Mouse (Mus musculus) ES-E14 (cell line): ENCODE measurements around the gene Usp3. TPM values are rescaled to one million over a fixed set of nuclear protein-coding genes. Genes with fewer than 3 reads are reported as not detected.
A peak's percentile ranks its signal among the peaks of the same experiment; 100 is the strongest.

Experiments
- DNase-seq: peaks from one replicate; pipeline ENCODE4 v3.0.0-alpha.2; 2013; ENCODE audit warnings: low read depth, low spot score
- H3K27ac ChIP-seq: 2 replicates; pipeline ENCODE4 v1.5.1; 2012; ENCODE audit warnings: low read depth, mild to moderate bottlenecking, low read length, moderate library complexity, mixed read lengths; ENCODE audit not compliant: poor library complexity, insufficient read depth, severe bottlenecking
- H3K36me3 ChIP-seq: 2 replicates; pipeline ENCODE4 v1.6.1; 2012; ENCODE audit warnings: mild to moderate bottlenecking, low read length, moderate library complexity, mixed read lengths; ENCODE audit not compliant: control insufficient read depth, poor library complexity, insufficient read depth, severe bottlenecking
- H3K4me1 ChIP-seq, 2 experiments: fragments of 150-350 bp in 1 of 2; sonication (generic) in 1 of 2; 2 replicates each; pipeline ENCODE4 v1.6.1; 2012; ENCODE audit warnings: low read length in 2 of 2, mild to moderate bottlenecking in 1 of 2, mixed read lengths in 1 of 2; ENCODE audit not compliant: control insufficient read depth in 2 of 2, insufficient read depth in 2 of 2, poor library complexity in 1 of 2
- H3K4me3 ChIP-seq, 2 experiments: fragments of 150-350 bp in 1 of 2; sonication (generic) in 1 of 2; 2 replicates each; pipeline ENCODE4 v1.5.1; 2012; ENCODE audit warnings: low read length in 2 of 2, low read depth in 1 of 2, mild to moderate bottlenecking in 1 of 2, mixed read lengths in 1 of 2; ENCODE audit not compliant: insufficient read depth in 1 of 2, poor library complexity in 1 of 2, severe bottlenecking in 1 of 2
- H3K9ac ChIP-seq: 2 replicates; pipeline ENCODE4 v1.6.1; 2012; ENCODE audit warnings: low read depth, mild to moderate bottlenecking, low read length, mixed read lengths; ENCODE audit not compliant: poor library complexity, insufficient read depth, severe bottlenecking
- H3K9me3 ChIP-seq: fragments of 150-350 bp; sonication (generic); 2 replicates; pipeline ENCODE4 v1.6.1; 2012; ENCODE audit warnings: low read depth, mild to moderate bottlenecking, low read length; ENCODE audit not compliant: control insufficient read depth, insufficient read depth
- CHD2 ChIP-seq: IDR thresholded peaks from 2 replicates; pipeline ENCODE4 v1.6.1; 2014; ENCODE audit warnings: mild to moderate bottlenecking, low read depth, low read length, inconsistent platforms
- HCFC1 ChIP-seq: IDR thresholded peaks from 2 replicates; pipeline ENCODE4 v1.6.1; 2012; ENCODE audit warnings: low read length, inconsistent platforms, borderline replicate concordance; ENCODE audit not compliant: insufficient read depth
- MAFK ChIP-seq: IDR thresholded peaks from 2 replicates; pipeline ENCODE4 v1.6.1; 2014; ENCODE audit warnings: mild to moderate bottlenecking, low read depth, low read length, inconsistent platforms; ENCODE audit not compliant: insufficient read depth
- ZC3H11A ChIP-seq: IDR thresholded peaks from 2 replicates; pipeline ENCODE4 v1.6.1; 2012; ENCODE audit warnings: low read depth, mild to moderate bottlenecking, inconsistent platforms, low read length, borderline replicate concordance
- ZNF384 ChIP-seq: IDR thresholded peaks from 2 replicates; pipeline ENCODE4 v1.6.1; 2012; ENCODE audit warnings: low read depth, low read length, inconsistent platforms
- in situ Hi-C, 2 experiments: fragments of 600-800 bp; cut with MboI; formaldehyde crosslinking; loops; one replicate each; pipeline ENCODE4 v1.15.1; 2025; ENCODE audit warnings: low sequenced_read_pairs in 2 of 2, inconsistent platforms in 1 of 2; ENCODE audit not compliant: unreplicated experiment in 2 of 2
- total RNA-seq: library from RNA; depleted of rRNA; stranded (reverse); fragments of 300-350 nt; gene quantifications from 2 replicates; pipeline ENCODE4 v1.2.3, GENCODE M21; 2012

The Usp3 gene
- total RNA-seq, 1 experiment = 12.4 TPM

DNA sequence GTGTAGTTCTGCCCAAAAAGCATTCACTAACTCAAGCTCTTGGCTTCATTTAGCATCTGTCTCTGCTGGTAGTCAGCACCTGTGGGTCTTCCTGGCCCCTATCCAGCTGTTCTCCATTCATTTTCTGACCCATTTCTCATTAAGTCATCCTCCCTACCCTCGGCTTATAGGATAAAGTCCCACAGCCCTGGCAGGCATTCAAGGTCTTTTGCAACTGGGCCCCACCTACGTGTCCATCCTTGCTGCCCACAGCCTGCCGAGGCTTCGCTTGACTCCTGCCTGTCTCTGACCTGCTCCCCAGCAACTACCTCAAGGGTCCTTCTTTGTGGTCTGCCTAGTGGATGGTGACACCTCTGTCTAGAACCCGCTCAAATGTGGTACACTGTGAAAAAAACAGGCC, 33.7 kb upstream of the Usp3 start:
- no peak for DNase-seq
- no peak overlapping the region for H3K9ac ChIP-seq
- H3K4me3 ChIP-seq = no peak overlapping the region
- H3K9me3 ChIP-seq = no peaks in the 10 kb centered on the region
- TF ChIP-seq ZC3H11A (no peak), CHD2 (no peak), MAFK (no peak), ZNF384 (no peak), HCFC1 (no peak)
- H3K36me3 ChIP-seq = no peaks in the 10 kb centered on the region
- peaks cover 0 to 8% of the 10 kb centered on the region in 2 experiments; a peak in 2 of 4 replicates for H3K4me1 ChIP-seq
- H3K27ac ChIP-seq = no peak overlapping the region
- in situ Hi-C loops = no loop called here

- H3K4me1 ChIP-seq = peaks cover 0 to 8% of the 10 kb centered on the region in 2 experiments; a peak in 2 of 4 replicates
- no peak overlapping the region for H3K4me3 ChIP-seq
- no peak overlapping the region for H3K27ac ChIP-seq
- TF ChIP-seq ZC3H11A (no peak), MAFK (no peak)
- no peaks in the 10 kb centered on the region for H3K36me3 ChIP-seq
- no peaks in the 10 kb centered on the region for H3K9me3 ChIP-seq
- H3K9ac ChIP-seq = no peak overlapping the region
- in situ Hi-C loops = no loop called here
- no peak for DNase-seq
Observed at GRCm38 (mm10) chr9:66625974-66626530, 33.1 kb upstream of the Usp3 start.

DNA sequence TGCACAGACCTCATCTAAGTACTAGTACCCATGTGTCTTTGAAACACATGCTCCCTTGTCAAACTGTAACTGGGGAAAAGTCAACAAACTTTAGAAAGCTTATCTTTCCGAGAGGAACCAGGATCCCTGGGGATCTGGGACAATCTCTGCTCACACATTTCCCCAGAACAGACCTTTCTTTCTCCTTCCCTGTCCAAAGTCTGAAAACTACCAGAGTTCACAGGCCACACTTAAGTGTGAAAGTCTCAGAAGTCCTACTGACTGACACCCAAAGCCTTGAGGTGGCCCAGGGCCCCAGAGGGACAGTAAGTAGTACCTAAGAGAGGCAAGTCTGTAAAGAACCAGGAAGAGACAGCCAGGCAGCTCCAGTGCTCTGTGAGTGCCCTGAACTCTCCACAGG, 31.9 kb upstream of the Usp3 start:
- H3K9ac ChIP-seq = no peak overlapping the region
- no peak for DNase-seq
- H3K27ac ChIP-seq = no peak overlapping the region
- no peak overlapping the region for H3K4me3 ChIP-seq
- in situ Hi-C loops = no loop called here
- TF ChIP-seq ZNF384 (no peak), HCFC1 (no peak), MAFK (no peak)
- no peaks in the 10 kb centered on the region for H3K36me3 ChIP-seq
- H3K4me1 ChIP-seq = no peaks in the 10 kb centered on the region
- H3K9me3 ChIP-seq = no peaks in the 10 kb centered on the region

DNA sequence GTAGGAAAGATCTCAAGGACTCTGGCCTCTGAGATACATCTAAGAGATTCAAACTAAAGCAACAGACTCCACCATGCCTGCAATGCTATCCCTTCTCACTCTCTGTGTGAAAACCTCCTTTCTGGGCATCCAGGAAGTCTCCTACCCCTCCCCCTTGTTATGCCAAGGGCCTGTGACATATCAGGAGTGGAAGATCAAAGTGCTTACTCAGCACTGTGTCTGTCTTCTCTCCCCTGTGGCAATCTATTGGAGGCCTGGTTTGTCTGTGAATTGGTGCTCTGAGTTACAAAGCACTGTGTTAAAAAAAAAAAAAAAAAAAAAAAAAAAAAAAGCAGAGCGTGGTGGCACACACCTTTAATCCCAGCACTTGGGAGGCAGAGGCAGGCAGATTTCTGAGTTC, 30.7 kb upstream of the Usp3 start:
- no peaks in the 10 kb centered on the region for H3K36me3 ChIP-seq
- no peak overlapping the region for H3K9ac ChIP-seq
- no peak overlapping the region for H3K27ac ChIP-seq
- H3K4me3 ChIP-seq = no peak overlapping the region
- no peaks in the 10 kb centered on the region for H3K9me3 ChIP-seq
- in situ Hi-C loops = no loop called here
- TF ChIP-seq MAFK (0 out of 2 replicates have a peak, but pooled peaks have one; percentile 45), ZC3H11A (no peak), CHD2 (no peak), ZNF384 (no peak)
- no peaks in the 10 kb centered on the region for H3K4me1 ChIP-seq
- DNase-seq = no peak

GRCm38 (mm10) chr9:66620581-66620981, 27.6 kb upstream of the Usp3 start:
- H3K9me3 ChIP-seq = no peaks in the 10 kb centered on the region
- no peaks in the 10 kb centered on the region for H3K4me1 ChIP-seq
- TF ChIP-seq ZNF384 (no peak), HCFC1 (no peak), ZC3H11A (no peak), CHD2 (no peak), MAFK (no peak)
- in situ Hi-C loops = no loop called here
- no peak for DNase-seq
- no peak overlapping the region for H3K27ac ChIP-seq
- no peaks in the 10 kb centered on the region for H3K36me3 ChIP-seq
- no peak overlapping the region for H3K4me3 ChIP-seq
- H3K9ac ChIP-seq = no peak overlapping the region
